8 mouse cellular contexts compared by ENCODE assay signal in genomic region chr8:128359521-128360318, GRCm38 (mm10). TPM values are rescaled to one million over a fixed set of nuclear protein-coding genes. Genes with fewer than 3 reads are reported as not detected.
DNase-seq lines count a peak whose midpoint lies in the region; ATAC-seq and TF ChIP-seq lines count a peak whose summit lies in the region.

No protein-coding gene starts in this region.

- H3K4me3 ChIP-seq in spleen, adult 2 months (ENCODE audit: extremely low read depth, insufficient read depth, insufficient read length) = peak overlapping the region; percentile 51
- peak overlapping the region; percentile 84 for H3K4me3 ChIP-seq in lung, adult 2 months (replicated peaks; ENCODE audit: extremely low read depth, low read depth, low read length)

- peaks cover 3% of the 10 kb centered on the region; the same call in 1 of the 2 replicates for H3K4me1 ChIP-seq in spleen, adult 2 months (ENCODE audit: control insufficient read depth, insufficient read depth, insufficient read length)
- H3K4me1 ChIP-seq in lung, adult 2 months (ENCODE audit: control insufficient read depth, insufficient read depth, low read length) = peaks cover 21% of the 10 kb centered on the region

- peak in 1 of 2 experiments; percentile 3 for DNase-seq in spleen, adult 2 months (ENCODE audit: low read depth in 1 of 2, low spot score in 2 of 2)
- no peak for DNase-seq in spleen, postnatal 36 days (ENCODE audit: low spot score in 2 of 2)
- DNase-seq in adrenal gland, postnatal 4 days (ENCODE audit: low spot score in 2 of 2) = peak; percentile 5 to 13
- peak; percentile 53 for DNase-seq in gastrocnemius, postnatal 10 days
- DNase-seq in lung, adult 2 months = peak; percentile 69
- peak; percentile 44 for DNase-seq in ovary, postnatal 36 days (ENCODE audit: low spot score)
- DNase-seq in B cell, adult 2 months = no peak

- no peaks in the 10 kb centered on the region for H3K36me3 ChIP-seq in spleen, adult 2 months (ENCODE audit: control insufficient read depth, insufficient read depth, low read length)

- H3K27me3 ChIP-seq in spleen, adult 2 months (ENCODE audit: control insufficient read depth, insufficient read depth, low read length) = peaks cover 3% of the 10 kb centered on the region; the same call in 1 of the 2 replicates

- no peak for TF ChIP-seq CTCF in spleen, adult 2 months (IDR thresholded peaks at IDR 0.05; ENCODE audit: extremely low read depth, insufficient read depth, insufficient read length, insufficient replicate concordance)
- TF ChIP-seq CTCF in lung, adult 2 months (IDR thresholded peaks at IDR 0.05; ENCODE audit: insufficient read depth, low read length) = no peak

- WGBS in spleen, adult 2 months = 3% methylated on average over 40 of the region's 40 CpGs
- 1% methylated on average over 40 of the region's 40 CpGs for WGBS in lung, adult 2 months

- H3K27ac ChIP-seq in spleen, adult 2 months (ENCODE audit: insufficient read depth, low read length) = peak overlapping the region; percentile 57

- no peak for TF ChIP-seq POLR2A in spleen, adult 2 months (IDR thresholded peaks at IDR 0.05; ENCODE audit: low read depth, low read length)
- TF ChIP-seq POLR2A in lung, adult 2 months (IDR thresholded peaks at IDR 0.05; ENCODE audit: borderline replicate concordance, extremely low read depth, low read depth, low read length) = peak; percentile 22; the same call in 1 of the 2 replicates

- peak; percentile 19 for ATAC-seq in inflammation-experienced regulatory T-cells, adult 6 months

RNA-seq across cellular contexts. Expression of gene Nrp1, which starts 1.3 kb away (rescaled TPM):
- 8.1 and 9.1 TPM in 2 replicates for polyA plus RNA-seq in spleen, adult 2 months (2012; rRNA removed)
- 100 to 1,000 TPM in 1 of 2 experiments, 10 to 100 TPM in 1; 95.7 to 115 TPM for total RNA-seq in adrenal gland, postnatal 4 days (2021)
- total RNA-seq in gastrocnemius, postnatal 10 days (2021) = 10 to 100 TPM; 60.4 to 72.9 TPM
- 100 to 1,000 TPM; 145 to 329 (median 260) TPM for polyA plus RNA-seq in inflammation-experienced regulatory T-cells, adult 6 months (2017; shearing (Covaris generic))
- polyA plus RNA-seq in lung, adult 2 months (2012; rRNA removed) = 121 and 156 TPM in 2 replicates

Comparison
In these comparisons a context has a peak if more than half of its experiments do, and no peak if none do; other contexts are left out.
1. DNase-seq: peak in adrenal gland, postnatal 4 days (2 of 2), gastrocnemius, postnatal 10 days (single experiment), lung, adult 2 months (single experiment) and ovary, postnatal 36 days (single experiment); none in spleen, postnatal 36 days (0 of 2) and B cell, adult 2 months (0 of 2).
2. RNA of gene Nrp1, which starts 1.3 kb away (polyA plus RNA-seq): 145 to 329 TPM in inflammation-experienced regulatory T-cells, adult 6 months and 121 to 156 TPM in lung, adult 2 months; 8.1 to 9.1 TPM in spleen, adult 2 months; every median in the first group is over 10 times any median in the second.